Mouse (Mus musculus): ENCODE measurements around the gene Olfr1338. TPM values are rescaled to one million over a fixed set of nuclear protein-coding genes. Genes with fewer than 3 reads are reported as not detected.

Olfr1338 gene
- total RNA-seq, 1 experiment: not detected

- no peak for DNase-seq (ENCODE audit: low read depth, low spot score)
- H3K9me3 ChIP-seq (ENCODE audit: control insufficient read depth, insufficient read depth, low read depth, low read length): no peaks in the 10 kb centered on the region
- H3K4me1 ChIP-seq (ENCODE audit: control insufficient read depth in 2 of 2, insufficient read depth in 2 of 2, low read length in 2 of 2, poor library complexity in 1 of 2): peaks cover 5 to 18% of the 10 kb centered on the region in 2 experiments
- H3K36me3 ChIP-seq (ENCODE audit: control insufficient read depth, insufficient read depth, low read length, poor library complexity, severe bottlenecking): no peaks in the 10 kb centered on the region
- in situ Hi-C loops (cut with MboI; ENCODE audit: low sequenced_read_pairs in 2 of 2, unreplicated experiment in 2 of 2): no loop called here
- H3K4me3 ChIP-seq (ENCODE audit: insufficient read depth in 1 of 2, low read depth in 1 of 2, low read length in 2 of 2, poor library complexity in 1 of 2, severe bottlenecking in 1 of 2): no peak overlapping the region
- H3K9ac ChIP-seq (ENCODE audit: insufficient read depth, low read depth, low read length, poor library complexity, severe bottlenecking): no peak overlapping the region
- TF ChIP-seq ZC3H11A (IDR thresholded peaks at IDR 0.05; ENCODE audit: borderline replicate concordance, low read depth, low read length) (no peak), ZNF384 (IDR thresholded peaks at IDR 0.05; ENCODE audit: low read depth, low read length) (no peak)
- H3K27ac ChIP-seq (ENCODE audit: insufficient read depth, low read depth, low read length, poor library complexity, severe bottlenecking): no peak overlapping the region
Measured at GRCm38 (mm10) chr4:118739574-118739973, 19.0 kb downstream of the Olfr1338 start.

DNA sequence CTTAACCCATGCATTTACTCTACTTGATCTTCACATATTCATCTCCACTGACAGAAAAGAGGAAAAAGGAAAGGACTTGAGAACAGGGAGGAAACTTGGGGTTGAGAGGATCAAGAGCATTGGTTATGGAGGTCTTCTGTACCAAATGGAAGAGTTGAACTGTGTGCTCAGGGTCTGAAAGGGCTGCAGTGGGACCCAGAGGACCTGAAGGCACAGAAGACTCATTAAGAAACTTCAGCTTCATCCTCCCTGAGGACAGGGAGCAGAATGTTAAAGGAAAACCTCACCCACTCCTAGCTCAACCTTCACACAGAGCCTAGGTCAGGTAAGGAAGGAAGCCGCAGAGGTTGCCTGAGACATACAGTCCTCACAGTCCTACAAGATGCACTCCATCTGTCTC is 26.7 kb downstream of the Olfr1338 start, which contains the start of gene Olfr1339:
TSS of gene Olfr1339 (plus strand) at position 301 of the 400 bp plus-strand sequence.
- no peak for TF ChIP-seq HCFC1 (IDR thresholded peaks at IDR 0.05; ENCODE audit: borderline replicate concordance, insufficient read depth, low read length)
- TF ChIP-seq CHD2 (IDR thresholded peaks at IDR 0.05; ENCODE audit: low read depth, low read length): no peak
- TF ChIP-seq MAFK (IDR thresholded peaks at IDR 0.05; ENCODE audit: insufficient read depth, low read depth, low read length): no peak
- no peak for TF ChIP-seq ZNF384 (IDR thresholded peaks at IDR 0.05; ENCODE audit: low read depth, low read length)
- no peak for TF ChIP-seq ZC3H11A (IDR thresholded peaks at IDR 0.05; ENCODE audit: borderline replicate concordance, low read depth, low read length)
- in situ Hi-C loops (cut with MboI; ENCODE audit: low sequenced_read_pairs in 2 of 2, unreplicated experiment in 2 of 2): no loop called here
- H3K9me3 ChIP-seq (ENCODE audit: control insufficient read depth, insufficient read depth, low read depth, low read length): no peaks in the 10 kb centered on the region
- H3K36me3 ChIP-seq (ENCODE audit: control insufficient read depth, insufficient read depth, low read length, poor library complexity, severe bottlenecking): no peaks in the 10 kb centered on the region
- no peak within 1 kb of the TSS for H3K27ac ChIP-seq (ENCODE audit: insufficient read depth, low read depth, low read length, poor library complexity, severe bottlenecking)
- no peak within 1 kb of the TSS for H3K4me3 ChIP-seq (ENCODE audit: insufficient read depth in 1 of 2, low read depth in 1 of 2, low read length in 2 of 2, poor library complexity in 1 of 2, severe bottlenecking in 1 of 2)
- no peak for DNase-seq (ENCODE audit: low read depth, low spot score)
- H3K4me1 ChIP-seq (ENCODE audit: control insufficient read depth in 2 of 2, insufficient read depth in 2 of 2, low read length in 2 of 2, poor library complexity in 1 of 2): no peaks in the 10 kb centered on the region
- H3K9ac ChIP-seq (ENCODE audit: insufficient read depth, low read depth, low read length, poor library complexity, severe bottlenecking): no peak within 1 kb of the TSS

- Histone ChIP-seq H3K4me1 (ENCODE audit: control insufficient read depth in 2 of 2, insufficient read depth in 2 of 2, low read length in 2 of 2, poor library complexity in 1 of 2) (0 out of 4 replicates have a peak, but pooled peaks cover 0 to 4% of the 10 kb centered on the region in 2 experiments), H3K36me3 (ENCODE audit: control insufficient read depth, insufficient read depth, low read length, poor library complexity, severe bottlenecking) (no peaks in the 10 kb centered on the region), H3K9me3 (ENCODE audit: control insufficient read depth, insufficient read depth, low read depth, low read length) (no peaks in the 10 kb centered on the region), H3K27ac (ENCODE audit: insufficient read depth, low read depth, low read length, poor library complexity, severe bottlenecking) (no peak overlapping the region), H3K4me3 (ENCODE audit: insufficient read depth in 1 of 2, low read depth in 1 of 2, low read length in 2 of 2, poor library complexity in 1 of 2, severe bottlenecking in 1 of 2) (no peak overlapping the region), H3K9ac (ENCODE audit: insufficient read depth, low read depth, low read length, poor library complexity, severe bottlenecking) (no peak overlapping the region)
- no peak for TF ChIP-seq ZC3H11A (IDR thresholded peaks at IDR 0.05; ENCODE audit: borderline replicate concordance, low read depth, low read length)
- peak; percentile 88 for TF ChIP-seq MAFK (IDR thresholded peaks at IDR 0.05; ENCODE audit: insufficient read depth, low read depth, low read length)
- no peak for TF ChIP-seq ZNF384 (IDR thresholded peaks at IDR 0.05; ENCODE audit: low read depth, low read length)
- TF ChIP-seq CHD2 (IDR thresholded peaks at IDR 0.05; ENCODE audit: low read depth, low read length): no peak
- DNase-seq (ENCODE audit: low read depth, low spot score): peak; percentile 47
- in situ Hi-C loops (cut with MboI; ENCODE audit: low sequenced_read_pairs in 2 of 2, unreplicated experiment in 2 of 2): no loop called here
Measured at GRCm38 (mm10) chr4:118721742-118722483, 36.6 kb downstream of the Olfr1338 start.

- in situ Hi-C loops (cut with MboI; ENCODE audit: low sequenced_read_pairs in 2 of 2, unreplicated experiment in 2 of 2): no loop called here
- TF ChIP-seq ZC3H11A (IDR thresholded peaks at IDR 0.05; ENCODE audit: borderline replicate concordance, low read depth, low read length) (no peak), HCFC1 (IDR thresholded peaks at IDR 0.05; ENCODE audit: borderline replicate concordance, insufficient read depth, low read length) (no peak), MAFK (IDR thresholded peaks at IDR 0.05; ENCODE audit: insufficient read depth, low read depth, low read length) (no peak), CHD2 (IDR thresholded peaks at IDR 0.05; ENCODE audit: low read depth, low read length) (no peak), ZNF384 (IDR thresholded peaks at IDR 0.05; ENCODE audit: low read depth, low read length) (no peak)
- no peaks in the 10 kb centered on the region for H3K36me3 ChIP-seq (ENCODE audit: control insufficient read depth, insufficient read depth, low read length, poor library complexity, severe bottlenecking)
- H3K9me3 ChIP-seq (ENCODE audit: control insufficient read depth, insufficient read depth, low read depth, low read length): no peaks in the 10 kb centered on the region
- no peak within 1 kb of the TSS for H3K4me3 ChIP-seq (ENCODE audit: insufficient read depth in 1 of 2, low read depth in 1 of 2, low read length in 2 of 2, poor library complexity in 1 of 2, severe bottlenecking in 1 of 2)
- H3K9ac ChIP-seq (ENCODE audit: insufficient read depth, low read depth, low read length, poor library complexity, severe bottlenecking): no peak within 1 kb of the TSS
- no peak within 1 kb of the TSS for H3K27ac ChIP-seq (ENCODE audit: insufficient read depth, low read depth, low read length, poor library complexity, severe bottlenecking)
- DNase-seq (ENCODE audit: low read depth, low spot score): no peak
- H3K4me1 ChIP-seq (ENCODE audit: control insufficient read depth in 2 of 2, insufficient read depth in 2 of 2, low read length in 2 of 2, poor library complexity in 1 of 2): 0 out of 4 replicates have a peak, but pooled peaks cover 0 to 4% of the 10 kb centered on the region in 2 experiments
Measured at GRCm38 (mm10) chr4:118719838-118720237, 38.7 kb downstream of the Olfr1338 start, which contains the start of gene Olfr1340. Gene Olfr1340 (plus strand): TSS chr4:118720138.
